Mouse (Mus musculus) lung, adult 2 months (tissue): ENCODE measurements at regions not wholly inside any gene's neighbourhood (a gene's known extent, or its start where the extent isn't known, plus 50 kb on each side); places are given as distances from the start of the nearest gene placed in this dataset.

Source experiments
- CTCF ChIP-seq: fragments of 200-500 bp; IDR thresholded peaks from 2 replicates; pipeline ENCODE4 v1.5.1; 2011; ENCODE audit warnings: mild to moderate bottlenecking, low read length, control low read depth; ENCODE audit not compliant: insufficient read depth
- POLR2A ChIP-seq: fragments of 200-500 bp; IDR thresholded peaks from 2 replicates; pipeline ENCODE4 v1.6.1; 2011; ENCODE audit warnings: low read depth, mild to moderate bottlenecking, control low read depth, low read length, borderline replicate concordance; ENCODE audit errors: extremely low read depth

DNA sequence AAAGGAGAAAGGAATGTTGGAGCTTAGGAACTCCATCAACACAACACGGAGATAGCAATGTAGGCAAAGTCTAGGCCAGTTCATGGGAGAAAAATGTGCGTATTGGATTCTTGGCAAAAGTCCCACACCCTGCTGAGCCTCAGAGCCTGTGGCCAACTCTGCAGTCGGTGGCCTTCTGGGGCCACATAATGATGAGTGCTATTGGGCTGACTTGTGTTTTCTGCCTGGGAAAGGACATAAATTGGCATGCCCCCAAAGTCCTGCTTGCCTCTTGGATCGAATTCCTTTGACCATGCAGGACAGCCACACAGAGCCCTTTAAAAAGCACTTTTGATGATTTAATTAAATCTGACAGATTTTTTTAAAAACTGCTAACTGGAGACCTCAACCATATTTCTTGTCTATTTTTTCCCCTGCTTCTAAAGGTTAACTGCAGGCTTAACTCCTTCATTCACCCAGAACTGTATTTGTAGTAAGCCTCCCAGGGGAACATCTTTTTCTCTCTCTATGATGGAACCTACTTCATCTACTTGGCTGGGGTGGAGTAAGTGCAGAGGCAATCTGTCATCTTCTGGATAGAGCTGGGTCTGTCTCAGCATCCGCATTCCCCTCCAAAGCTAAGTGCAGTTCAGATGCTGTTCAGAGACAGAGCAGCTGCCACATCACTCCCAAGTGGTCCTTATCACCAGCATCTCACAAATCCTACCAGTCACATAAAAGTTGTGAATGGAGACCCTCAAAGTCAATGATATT is 93.9 kb upstream of the St8sia2 start:
- TF ChIP-seq POLR2A (no peak), CTCF (no peak)
